Comparison of ENCODE assay signal across 9 mouse cellular contexts in the genomic region with DNA sequence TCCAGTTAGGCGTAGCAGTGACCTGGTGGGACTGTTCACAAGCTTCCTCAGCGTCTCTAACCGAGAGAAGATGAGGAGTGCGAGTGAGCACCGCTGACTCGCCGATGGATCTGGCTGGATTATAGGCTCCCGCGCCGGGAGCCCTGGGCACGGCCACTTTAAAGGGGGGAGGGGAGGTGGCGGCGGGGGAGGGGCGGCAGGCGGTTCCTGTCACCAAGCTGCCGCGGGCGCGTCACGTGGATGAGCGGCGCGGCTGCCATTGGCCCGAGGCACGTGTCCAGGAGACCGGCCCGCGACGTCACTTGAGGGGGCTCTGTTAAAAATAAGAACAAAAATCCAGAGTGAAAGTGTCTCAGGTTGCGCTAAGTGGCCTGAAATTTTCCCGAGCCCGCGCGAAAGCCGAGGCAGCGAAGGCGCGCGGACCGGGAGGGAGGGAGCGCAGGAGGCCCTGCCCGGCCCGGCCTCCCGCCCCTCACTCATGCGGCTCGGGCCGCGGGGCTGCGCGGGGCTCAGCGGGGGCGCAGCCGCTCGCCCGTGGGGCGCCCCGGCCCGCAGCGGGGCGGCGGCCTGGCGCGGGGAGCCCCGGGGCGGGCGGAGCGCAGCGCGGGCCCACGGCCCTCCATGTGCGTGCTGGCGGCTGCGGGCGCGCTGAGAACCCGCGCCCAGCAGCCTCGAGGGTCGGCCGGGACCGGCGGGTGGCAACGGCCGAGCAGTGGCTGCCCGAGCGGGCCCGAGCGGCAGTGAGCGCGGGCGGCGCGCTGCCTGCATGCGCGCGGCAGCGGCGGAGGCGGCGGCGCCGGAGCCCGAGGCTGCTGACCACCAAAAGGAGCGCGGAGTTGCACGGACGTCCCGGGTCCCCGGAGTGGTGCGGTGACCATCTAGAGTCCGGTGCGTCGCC. TPM values are rescaled to one million over a fixed set of nuclear protein-coding genes. Genes with fewer than 3 reads are reported as not detected.
DNase-seq lines count a peak whose midpoint lies in the region; ATAC-seq and TF ChIP-seq lines count a peak whose summit lies in the region.
"Had no signal": no experiment of that assay in that cellular context is flagged by ENCODE, and none has a peak within 500 bp of the region (broad histone marks: within the 10 kb centered on the region; RNA-seq: fewer than 3 reads in every experiment).

Gene En2 (plus strand): TSS at position 337 of the 898 bp plus-strand sequence.

- no peaks in the 10 kb centered on the region for H3K36me3 ChIP-seq in testis, adult 2 months (ENCODE audit: control insufficient read depth, insufficient read depth, low read length)
- H3K36me3 ChIP-seq in heart, embryonic 13.5 days: no peaks in the 10 kb centered on the region
- H3K36me3 ChIP-seq in lung, postnatal 0 days (ENCODE audit: insufficient read depth, low read length): no peaks in the 10 kb centered on the region
- no peaks in the 10 kb centered on the region for H3K36me3 ChIP-seq in stomach, embryonic 16.5 days (ENCODE audit: control insufficient read depth, insufficient read depth, low read length)

- peak; percentile 56; the same call in 1 of the 2 replicates for ATAC-seq in heart, embryonic 13.5 days (ENCODE audit: extremely low read depth, insufficient number of reproducible peaks, low FRiP score, low TSS enrichment)
- ATAC-seq in lung, postnatal 0 days: peak; percentile 52; the same call in 1 of the 2 replicates
- peak; percentile 41; the same call in 1 of the 2 replicates for ATAC-seq in stomach, embryonic 16.5 days (ENCODE audit: insufficient read depth, low FRiP score)

- H3K27ac ChIP-seq in testis, adult 2 months (ENCODE audit: control insufficient read depth, insufficient read depth, low read depth, low read length): no peak within 1 kb of the TSS
- no peak within 1 kb of the TSS for H3K27ac ChIP-seq in heart, embryonic 13.5 days (replicated peaks)
- H3K27ac ChIP-seq in lung, postnatal 0 days (ENCODE audit: low read length): no peak within 1 kb of the TSS
- no peak within 1 kb of the TSS for H3K27ac ChIP-seq in stomach, embryonic 16.5 days (ENCODE audit: low read length)

- H3K27me3 ChIP-seq in testis, adult 2 months (ENCODE audit: control insufficient read depth, insufficient read depth, low read length): peaks cover 4% of the 10 kb centered on the region
- peaks cover 98% of the 10 kb centered on the region for H3K27me3 ChIP-seq in heart, embryonic 13.5 days (replicated peaks)
- H3K27me3 ChIP-seq in lung, postnatal 0 days (replicated peaks; ENCODE audit: insufficient read depth, low read length): peaks cover 91% of the 10 kb centered on the region
- H3K27me3 ChIP-seq in stomach, embryonic 16.5 days (ENCODE audit: control insufficient read depth, insufficient read depth, low read length): peaks cover 87% of the 10 kb centered on the region

- peaks cover 30% of the 10 kb centered on the region for H3K4me1 ChIP-seq in testis, adult 2 months (ENCODE audit: control insufficient read depth, insufficient read depth, low read length)
- peaks cover 43% of the 10 kb centered on the region for H3K4me1 ChIP-seq in heart, embryonic 13.5 days
- peaks cover 16% of the 10 kb centered on the region for H3K4me1 ChIP-seq in lung, postnatal 0 days (ENCODE audit: insufficient read depth, low read depth, low read length)
- H3K4me1 ChIP-seq in stomach, embryonic 16.5 days (ENCODE audit: control insufficient read depth, insufficient read depth, low read length): peaks cover 17% of the 10 kb centered on the region

- H3K4me2 ChIP-seq in heart, embryonic 13.5 days: peak within 1 kb of the TSS; percentile 86
- peak within 1 kb of the TSS; percentile 99 for H3K4me2 ChIP-seq in lung, postnatal 0 days (replicated peaks; ENCODE audit: low read depth, low read length)
- peak within 1 kb of the TSS; percentile 93 for H3K4me2 ChIP-seq in stomach, embryonic 16.5 days (ENCODE audit: low read depth, low read length)

- under 1% methylated on average over 105 of the region's 113 CpGs for WGBS in heart, embryonic 13.5 days
- under 1% methylated on average over 78 of the region's 113 CpGs for WGBS in lung, postnatal 0 days
- WGBS in stomach, embryonic 16.5 days: under 1% methylated on average over 89 of the region's 113 CpGs

- DNase-seq in testis, postnatal 14 days (ENCODE audit: low spot score): no peak
- DNase-seq in embryo, embryonic 11.5 days (ENCODE audit: low read depth, low spot score): peak; percentile 57
- peak; percentile 73 for DNase-seq in kidney, postnatal 10 days
- DNase-seq in lung, postnatal 0 days (ENCODE audit: low spot score): no peak
- no peak for DNase-seq in T-cell, adult 2 months (ENCODE audit: low spot score)

- H3K9me3 ChIP-seq in heart, embryonic 13.5 days: no peaks in the 10 kb centered on the region
- no peaks in the 10 kb centered on the region for H3K9me3 ChIP-seq in lung, postnatal 0 days (ENCODE audit: low read length)
- H3K9me3 ChIP-seq in stomach, embryonic 16.5 days (replicated peaks; ENCODE audit: control insufficient read depth, low read length): no peaks in the 10 kb centered on the region

- peak within 1 kb of the TSS; percentile 54 for H3K9ac ChIP-seq in heart, embryonic 13.5 days
- no peak within 1 kb of the TSS for H3K9ac ChIP-seq in lung, postnatal 0 days (replicated peaks; ENCODE audit: low read depth)
- H3K9ac ChIP-seq in stomach, embryonic 16.5 days (ENCODE audit: low read length): peak within 1 kb of the TSS; percentile 39

- peak within 1 kb of the TSS; percentile 59 for H3K4me3 ChIP-seq in testis, adult 2 months (ENCODE audit: control insufficient read depth, low read depth, low read length)
- peak within 1 kb of the TSS; percentile 59 for H3K4me3 ChIP-seq in heart, embryonic 13.5 days
- H3K4me3 ChIP-seq in lung, postnatal 0 days (ENCODE audit: low read depth, low read length): peak within 1 kb of the TSS; percentile 44
- H3K4me3 ChIP-seq in stomach, embryonic 16.5 days (replicated peaks; ENCODE audit: low read length): peak within 1 kb of the TSS; percentile 52
- H3K4me3 ChIP-seq: myocyte had no signal

- no peak for TF ChIP-seq EP300 in lung, postnatal 0 days (IDR thresholded peaks at IDR 0.05)

- no peak for TF ChIP-seq CTCF in testis, adult 2 months (IDR thresholded peaks at IDR 0.05; ENCODE audit: control insufficient read depth, insufficient read depth, insufficient replicate concordance, low read depth, low read length)
- TF ChIP-seq CTCF in lung, postnatal 0 days (IDR thresholded peaks at IDR 0.05): no peak

- no peak for TF ChIP-seq POLR2A in testis, adult 2 months (IDR thresholded peaks at IDR 0.05; ENCODE audit: control insufficient read depth, low read depth, low read length)

RNA-seq across cellular contexts. Expression of gene En2, which starts in this region (rescaled TPM):
- polyA plus RNA-seq in testis, adult 2 months (2012; rRNA removed): 0.36 and 0.53 TPM in 2 replicates
- not detected in 2 replicates for polyA plus RNA-seq in heart, embryonic 13.5 days (2015; fragmentation: Nextera tagmentation; extraction: Ambion mirVana)
- not detected in 2 replicates for polyA plus RNA-seq in lung, postnatal 0 days (2015; fragmentation: Nextera tagmentation; extraction: Ambion mirVana)
- polyA plus RNA-seq in stomach, embryonic 16.5 days (2015; fragmentation: Nextera tagmentation; extraction: Ambion mirVana): not detected in 2 replicates
- polyA plus RNA-seq: myocyte had no signal

Comparison
In these comparisons a context has a peak if more than half of its experiments do, and no peak if none do; other contexts are left out.
1. Peak in ATAC-seq, H3K4me3 ChIP-seq, H3K9ac ChIP-seq and H3K4me2 ChIP-seq in heart, embryonic 13.5 days; RNA of the gene not detected or under 1 TPM.
2. Peak in ATAC-seq, H3K4me3 ChIP-seq and H3K4me2 ChIP-seq in lung, postnatal 0 days; RNA of the gene not detected or under 1 TPM.
3. Peak in ATAC-seq, H3K4me3 ChIP-seq, H3K9ac ChIP-seq and H3K4me2 ChIP-seq in stomach, embryonic 16.5 days; RNA of the gene not detected or under 1 TPM.
4. DNase-seq: peak in embryo, embryonic 11.5 days (single experiment) and kidney, postnatal 10 days (single experiment); none in testis, postnatal 14 days (single experiment), lung, postnatal 0 days (single experiment) and T-cell, adult 2 months (single experiment).
5. Peak in every context shown above with its lines, with median percentiles within 50 percentile points of each other: H3K4me3 ChIP-seq, ATAC-seq and H3K4me2 ChIP-seq.